Mouse (Mus musculus) CD4-positive, CD25-positive, alpha-beta regulatory T cell, adult 4 months (primary cell): ENCODE data around the gene Dnajb8. TPM values are rescaled to one million over a fixed set of nuclear protein-coding genes. Genes with fewer than 3 reads are reported as not detected.

Experiments
- ATAC-seq: one replicate; pipeline ENCODE4 v1.8.0; 2017
- polyA plus RNA-seq, 2 experiments: library from polyadenylated mRNA; unstranded; fragments of 100-300 nt; shearing (Covaris generic); gene quantifications; one replicate each; pipeline ENCODE4 v1.2.1; 2017

The Dnajb8 gene
- polyA plus RNA-seq, 2 experiments from 2014 or later = not detected

- no peak for ATAC-seq
Measured at GRCm38 (mm10) chr6:88232221-88232620, 10.2 kb downstream of the Dnajb8 start.

- no peak for ATAC-seq
Measured at GRCm38 (mm10) chr6:88233996-88234395, 11.9 kb downstream of the Dnajb8 start.

DNA sequence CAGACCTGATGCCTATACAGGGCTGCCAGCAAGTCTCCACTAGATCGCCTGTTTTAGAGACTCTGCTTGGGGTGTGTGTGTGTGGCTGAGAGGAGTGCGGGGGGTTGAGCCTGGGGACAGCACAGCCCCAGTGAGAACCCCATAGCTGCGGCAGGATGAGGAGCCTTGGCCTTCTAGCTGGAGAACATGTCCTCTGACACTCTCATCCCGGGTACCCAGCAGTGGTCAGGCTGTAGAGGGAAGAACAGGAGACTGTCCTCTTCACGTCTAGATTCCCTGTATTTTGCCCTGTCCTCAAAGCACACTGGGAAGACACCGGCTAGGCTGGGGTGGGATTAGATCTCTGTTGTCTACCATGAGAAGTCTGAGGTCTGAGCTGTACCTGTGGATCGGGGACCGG lies 13.4 kb downstream of the Dnajb8 start:
- no peak for ATAC-seq

- no peak for ATAC-seq
Measured at GRCm38 (mm10) chr6:88235983-88236382, 13.9 kb downstream of the Dnajb8 start.

DNA sequence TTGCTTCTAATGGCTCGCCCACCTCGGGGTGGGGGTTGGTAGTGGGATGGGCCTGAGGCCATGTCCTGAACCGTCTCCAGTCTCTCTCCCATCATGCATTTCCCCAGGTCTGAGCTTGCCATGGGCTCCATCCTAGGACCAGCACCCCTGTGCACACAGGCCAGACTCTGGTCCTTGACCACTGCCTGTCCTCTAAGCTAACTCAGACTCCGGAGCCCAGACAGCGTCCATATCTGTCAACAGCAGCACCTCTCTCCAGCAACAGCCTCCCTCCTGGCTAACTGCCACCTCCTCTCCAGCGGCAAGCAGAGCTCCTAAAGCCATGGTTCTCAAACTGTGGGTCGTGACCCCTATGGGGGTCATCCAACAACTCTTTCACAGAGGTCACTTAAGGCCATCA lies 14.4 kb downstream of the Dnajb8 start:
- no peak for ATAC-seq

- no peak for ATAC-seq
Measured at GRCm38 (mm10) chr6:88242604-88243003, 20.5 kb downstream of the Dnajb8 start.

- ATAC-seq = no peak
Measured at GRCm38 (mm10) chr6:88249231-88249630, 27.2 kb downstream of the Dnajb8 start.

- no peak for ATAC-seq
Measured at GRCm38 (mm10) chr6:88251396-88251795, 29.3 kb downstream of the Dnajb8 start.

GRCm38 (mm10) chr6:88251798-88252478 lies 29.9 kb downstream of the Dnajb8 start:
- no peak for ATAC-seq

DNA sequence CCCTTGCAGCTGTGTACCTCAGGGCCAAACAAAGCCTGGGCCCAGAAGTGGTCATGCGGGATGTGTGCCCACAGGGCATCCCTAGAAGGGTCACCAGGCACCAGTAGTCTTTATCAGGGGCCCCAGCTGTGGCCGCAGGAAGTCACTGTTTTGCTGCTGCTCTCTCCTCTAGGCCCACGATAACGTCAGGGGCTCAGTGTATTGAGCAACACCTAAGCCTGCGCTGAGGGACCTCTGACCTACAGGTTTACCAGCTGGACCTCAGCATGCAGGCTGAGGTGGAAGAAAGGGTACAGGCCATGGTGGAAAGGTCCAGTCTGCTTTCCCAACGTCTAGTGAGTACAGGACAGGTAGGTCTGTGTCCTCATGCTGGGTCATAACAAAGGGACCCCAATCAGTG lies 32.0 kb downstream of the Dnajb8 start:
- ATAC-seq = no peak

- ATAC-seq = no peak
Measured at GRCm38 (mm10) chr6:88255435-88255834, 33.4 kb downstream of the Dnajb8 start.

- no peak for ATAC-seq
Measured at GRCm38 (mm10) chr6:88259621-88260020, 37.6 kb downstream of the Dnajb8 start.

DNA sequence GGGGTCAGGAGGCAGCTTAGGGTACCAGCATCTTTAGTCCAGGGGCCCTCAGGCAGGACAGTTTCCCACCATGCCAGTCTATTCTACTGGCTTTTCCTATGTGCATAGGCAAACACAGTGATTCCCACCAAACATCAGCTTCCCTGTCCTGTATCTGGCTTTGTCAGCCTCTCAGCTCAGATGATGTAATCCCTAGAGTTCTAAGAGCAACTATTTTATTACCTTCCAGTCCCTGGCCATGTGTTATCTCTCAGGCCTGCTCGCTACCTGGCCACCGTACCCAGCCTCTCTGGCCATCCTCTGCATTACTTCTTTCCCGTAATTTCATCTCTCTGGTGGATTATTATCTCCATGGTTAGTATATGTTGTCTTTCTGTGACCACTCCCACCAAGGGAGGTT lies 38.6 kb downstream of the Dnajb8 start:
- no peak for ATAC-seq

GRCm38 (mm10) chr6:88262160-88262559 lies 40.1 kb downstream of the Dnajb8 start:
- no peak for ATAC-seq

DNA sequence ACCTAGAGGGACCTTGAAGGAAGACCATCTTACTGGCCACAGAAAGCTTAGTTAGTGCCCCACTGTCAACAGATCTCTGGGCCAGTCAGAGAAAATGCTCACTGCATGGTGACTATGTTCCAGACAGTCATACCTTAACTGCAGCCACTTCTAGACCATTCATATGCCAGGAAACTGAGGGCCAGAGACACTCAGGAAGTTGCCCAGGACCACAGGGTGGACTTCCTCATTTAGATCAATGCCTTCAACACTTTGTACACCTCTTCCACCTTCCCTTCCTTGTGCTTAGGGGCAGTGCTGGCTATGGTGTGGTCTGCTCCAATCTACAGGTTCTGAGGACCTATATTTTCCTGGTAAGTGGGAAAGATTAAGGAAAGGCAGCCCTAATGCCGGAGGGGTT lies 43.3 kb downstream of the Dnajb8 start:
- ATAC-seq = no peak

DNA sequence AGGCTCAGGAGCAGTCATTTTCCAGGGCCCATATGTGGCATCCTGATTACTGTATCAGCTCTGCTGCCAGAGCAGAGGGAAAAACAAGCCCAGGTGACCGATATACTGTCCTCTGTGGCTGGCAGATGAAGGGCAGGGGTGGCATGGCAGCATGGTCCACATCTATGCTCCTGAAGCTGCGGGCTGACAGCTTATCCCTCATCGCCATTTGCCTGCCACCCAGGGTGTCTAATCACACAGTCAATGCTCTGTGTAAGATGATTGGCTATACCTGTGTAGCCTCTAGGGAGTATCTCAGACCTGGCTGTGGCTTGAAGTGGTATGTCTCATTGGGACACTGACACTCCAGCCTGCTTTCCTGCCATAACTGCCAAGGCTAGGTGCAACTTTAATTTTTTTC lies 44.0 kb downstream of the Dnajb8 start:
- no peak for ATAC-seq

GRCm38 (mm10) chr6:88267068-88267467 lies 45.0 kb downstream of the Dnajb8 start:
- no peak for ATAC-seq

DNA sequence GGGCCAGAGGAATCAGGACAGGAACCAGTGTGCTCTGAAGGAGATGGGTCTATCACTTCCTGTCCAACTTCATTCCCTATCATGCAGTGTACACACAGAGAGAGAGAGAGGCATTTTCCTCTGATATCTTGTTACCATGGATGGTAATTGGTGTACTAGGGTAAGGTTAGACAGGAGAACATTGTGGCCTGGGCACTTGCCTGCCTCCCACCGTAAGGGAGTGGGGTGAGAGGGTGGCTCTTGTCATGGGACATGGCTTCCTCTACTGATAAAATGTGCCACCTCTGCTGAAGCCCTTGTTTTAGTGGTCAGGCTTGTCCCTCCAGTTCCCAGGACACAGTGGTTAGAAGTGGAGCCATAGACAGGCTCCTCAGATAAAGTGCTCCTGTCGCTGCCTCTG lies 45.9 kb downstream of the Dnajb8 start:
- no peak for ATAC-seq

DNA sequence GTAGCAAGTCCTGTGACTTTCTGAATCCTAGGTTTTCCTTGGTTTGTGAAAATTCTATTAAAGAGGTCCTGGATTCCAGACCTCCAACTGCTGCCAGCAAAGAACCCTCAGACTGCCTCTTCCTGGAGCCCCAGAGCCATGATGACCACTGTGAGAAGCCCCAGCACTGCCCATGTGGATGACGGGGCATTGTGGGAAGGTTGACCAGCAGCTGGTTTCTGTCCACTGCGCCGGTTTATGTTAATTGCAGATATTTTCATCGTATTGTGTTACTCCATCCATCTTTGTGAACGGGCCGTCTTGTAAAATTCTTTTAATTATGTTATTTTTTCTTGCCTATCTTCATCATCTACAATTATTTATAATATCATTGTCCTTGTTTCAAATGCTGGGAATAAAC lies 52.6 kb downstream of the Dnajb8 start:
- no peak for ATAC-seq

- ATAC-seq = no peak
Measured at GRCm38 (mm10) chr6:88276221-88276620, 54.2 kb downstream of the Dnajb8 start.

DNA sequence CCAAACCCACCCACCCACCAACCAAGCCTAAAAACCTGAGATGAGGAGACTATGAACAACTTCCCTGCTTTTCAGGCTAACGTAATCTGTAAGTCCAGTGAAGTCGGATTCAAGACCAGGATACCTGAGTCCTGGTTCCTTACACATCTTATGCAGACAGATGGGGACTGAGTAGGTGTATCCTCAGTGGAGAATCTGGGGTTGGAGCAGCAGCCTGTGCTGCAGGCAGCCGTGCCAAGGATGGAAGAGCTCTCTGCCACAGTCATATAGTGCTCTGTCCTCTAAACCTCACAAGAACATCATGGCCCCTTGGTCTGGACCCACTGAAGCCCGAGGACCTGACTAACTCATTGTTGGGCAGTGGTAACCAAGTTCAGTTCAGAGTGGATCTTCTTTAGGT lies 55.2 kb downstream of the Dnajb8 start:
- ATAC-seq = no peak

DNA sequence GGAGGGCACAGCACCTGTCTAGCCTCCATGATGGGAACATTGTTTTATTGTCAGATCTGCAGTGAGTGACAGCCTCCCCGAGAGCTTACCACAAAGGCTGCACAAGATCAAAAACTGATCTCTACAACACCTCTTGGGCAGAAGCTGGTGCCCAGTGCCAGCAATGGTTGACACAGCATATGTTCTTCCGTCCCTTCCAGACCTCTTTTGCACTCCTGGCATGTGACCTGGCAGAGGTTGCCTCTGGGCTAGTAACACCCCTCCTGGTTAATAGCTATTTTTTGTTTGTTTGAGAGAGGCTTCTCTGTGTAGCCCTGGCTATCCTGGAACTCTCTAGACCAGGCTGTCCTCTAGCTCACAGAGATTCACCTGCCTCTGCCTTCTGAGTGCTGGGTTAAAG lies 56.1 kb downstream of the Dnajb8 start:
- ATAC-seq = no peak

- ATAC-seq = no peak
Measured at GRCm38 (mm10) chr6:88290129-88290766, 68.2 kb downstream of the Dnajb8 start.

DNA sequence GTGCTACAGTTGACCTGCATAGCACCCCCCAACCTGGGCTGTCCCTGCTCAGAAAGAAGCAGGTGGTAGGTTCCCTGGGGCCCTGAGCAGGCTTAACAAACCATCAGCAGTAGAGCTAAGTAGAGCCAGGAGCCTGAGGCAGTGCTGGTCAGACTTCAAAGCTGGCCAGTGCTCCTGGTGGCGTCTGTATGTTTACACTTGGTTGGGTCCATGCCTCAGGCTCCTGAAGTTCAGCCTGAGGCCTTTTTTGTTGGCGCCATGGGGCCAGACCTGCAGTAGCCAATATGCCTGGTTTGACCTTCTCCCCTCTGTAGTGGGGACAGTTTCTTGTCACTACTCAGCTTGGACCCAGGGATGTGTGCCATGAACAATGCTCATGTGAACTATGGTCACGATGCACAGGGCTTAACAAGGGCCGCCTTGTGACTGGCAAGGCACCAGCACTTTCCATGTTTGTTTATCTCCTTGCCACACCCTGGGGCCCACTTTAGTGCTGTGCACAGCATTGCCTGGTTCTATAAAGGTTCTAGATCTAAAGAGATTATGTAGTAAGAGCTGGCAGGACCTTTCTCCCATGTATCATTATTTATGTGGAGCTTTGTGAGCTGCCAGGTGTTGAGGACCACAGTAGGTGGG lies 70.3 kb downstream of the Dnajb8 start:
- ATAC-seq = no peak
